Mouse (Mus musculus): ENCODE measurements around the gene Gpha2. TPM values are rescaled to one million over a fixed set of nuclear protein-coding genes. Genes with fewer than 3 reads are reported as not detected.
A peak's percentile ranks its signal among the peaks of the same experiment; 100 is the strongest.

Gene Gpha2
- polyA plus RNA-seq, 1 experiment from 2014 or later = not detected

- H3K9ac ChIP-seq = no peak overlapping the region
- H3K4me2 ChIP-seq = no peak overlapping the region
- H3K27me3 ChIP-seq = no peaks in the 10 kb centered on the region
- H3K4me1 ChIP-seq (replicated peaks) = peaks cover 17% of the 10 kb centered on the region
- peaks cover 45% of the 10 kb centered on the region for H3K36me3 ChIP-seq
- H3K9me3 ChIP-seq (replicated peaks) = no peaks in the 10 kb centered on the region
- 76% methylated on average over 2 of the region's 2 CpGs for WGBS
- H3K4me3 ChIP-seq = no peak overlapping the region
- ATAC-seq (replicated peaks; ENCODE audit: insufficient number of reproducible peaks, insufficient read depth, low FRiP score, low read depth) = no peak
- no peak overlapping the region for H3K27ac ChIP-seq
These were observed 4.9 kb downstream of the Gpha2 start for GRCm38 (mm10) chr19:6231036-6231435.

GRCm38 (mm10) chr19:6233647-6234046 lies 7.5 kb downstream of the Gpha2 start:
- H3K4me3 ChIP-seq = no peak overlapping the region
- 82% methylated on average over 16 of the region's 16 CpGs for WGBS
- H3K9me3 ChIP-seq (replicated peaks) = no peaks in the 10 kb centered on the region
- no peak for ATAC-seq (replicated peaks; ENCODE audit: insufficient number of reproducible peaks, insufficient read depth, low FRiP score, low read depth)
- 0 out of 2 replicates have a peak overlapping the region, but pooled peaks have one; percentile 87 for H3K4me2 ChIP-seq
- no peak overlapping the region for H3K9ac ChIP-seq
- H3K27me3 ChIP-seq = no peaks in the 10 kb centered on the region
- peaks cover 23% of the 10 kb centered on the region for H3K4me1 ChIP-seq (replicated peaks)
- peaks cover 34% of the 10 kb centered on the region for H3K36me3 ChIP-seq
- no peak overlapping the region for H3K27ac ChIP-seq

GRCm38 (mm10) chr19:6234337-6235083 lies 8.3 kb downstream of the Gpha2 start:
- peak overlapping the region; percentile 87 for H3K4me2 ChIP-seq
- peaks cover 23% of the 10 kb centered on the region for H3K4me1 ChIP-seq (replicated peaks)
- 61% methylated on average over 11 of the region's 11 CpGs for WGBS
- peak overlapping the region; percentile 89 for H3K4me3 ChIP-seq
- no peak for ATAC-seq (replicated peaks; ENCODE audit: insufficient number of reproducible peaks, insufficient read depth, low FRiP score, low read depth)
- peak overlapping the region; percentile 90 for H3K9ac ChIP-seq
- peaks cover 33% of the 10 kb centered on the region for H3K36me3 ChIP-seq
- H3K9me3 ChIP-seq (replicated peaks) = no peaks in the 10 kb centered on the region
- H3K27me3 ChIP-seq = no peaks in the 10 kb centered on the region
- H3K27ac ChIP-seq = no peak overlapping the region

DNA sequence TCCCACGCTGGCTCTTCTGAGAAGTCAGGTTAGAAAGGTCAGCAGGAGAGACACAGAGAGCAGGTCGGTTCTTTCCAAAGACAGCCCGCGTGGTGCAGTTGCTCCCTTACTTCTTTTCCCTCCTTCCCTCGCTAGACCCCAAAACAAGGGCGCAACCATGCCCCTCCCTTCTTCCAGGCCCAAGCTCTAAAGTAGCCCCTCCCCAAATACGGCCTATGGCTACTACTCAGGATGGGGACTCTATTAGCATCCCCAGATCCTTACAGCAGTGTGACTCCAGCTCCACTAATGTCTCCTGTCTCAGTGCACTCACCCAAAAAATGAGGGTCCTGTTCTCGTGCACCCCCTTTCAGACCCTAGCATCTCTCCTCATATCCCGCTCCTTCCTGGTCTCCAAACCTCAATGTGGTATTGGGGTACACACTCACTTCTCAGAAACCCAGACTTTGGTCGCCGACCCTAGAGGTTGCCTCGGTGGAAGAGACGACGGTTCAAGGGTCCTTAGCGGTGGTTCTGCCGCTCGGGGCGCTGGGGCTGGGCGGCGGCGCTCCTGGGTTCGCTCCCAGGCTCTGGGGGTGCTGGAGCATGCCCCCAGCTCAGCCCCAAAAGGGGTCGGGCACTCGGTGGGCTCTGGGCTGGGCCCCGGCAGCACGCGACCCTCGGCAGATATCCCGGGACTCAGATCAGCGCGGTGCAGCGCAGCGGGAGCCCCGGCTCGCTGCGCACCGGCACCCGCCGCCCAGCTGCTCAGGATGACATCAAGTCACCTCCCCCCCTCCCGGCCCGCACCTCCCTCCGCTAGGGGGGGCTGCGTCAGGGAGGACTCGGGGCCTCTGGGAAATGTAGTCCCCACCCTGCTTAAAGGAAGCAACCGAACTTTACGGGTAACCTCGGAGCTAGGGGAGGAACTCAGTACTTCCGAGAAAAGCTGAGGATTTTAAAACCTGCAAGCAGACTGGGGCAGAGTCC lies 9.2 kb downstream of the Gpha2 start, which contains the start of gene Ppp2r5b:
TSS of gene Ppp2r5b (minus strand) at position 789 of the 969 bp plus-strand sequence.
- 3% methylated on average over 48 of the region's 48 CpGs for WGBS
- ATAC-seq (replicated peaks; ENCODE audit: insufficient number of reproducible peaks, insufficient read depth, low FRiP score, low read depth) = peak; percentile 92
- H3K4me1 ChIP-seq (replicated peaks) = peaks cover 23% of the 10 kb centered on the region
- peak within 1 kb of the TSS; percentile 90 for H3K9ac ChIP-seq
- H3K4me3 ChIP-seq = peak within 1 kb of the TSS; percentile 89
- H3K27ac ChIP-seq = peak within 1 kb of the TSS; percentile 97
- no peaks in the 10 kb centered on the region for H3K9me3 ChIP-seq (replicated peaks)
- peaks cover 25% of the 10 kb centered on the region for H3K36me3 ChIP-seq
- no peaks in the 10 kb centered on the region for H3K27me3 ChIP-seq
- peak within 1 kb of the TSS; percentile 87 for H3K4me2 ChIP-seq

GRCm38 (mm10) chr19:6236053-6236441 lies 9.9 kb downstream of the Gpha2 start:
- no peaks in the 10 kb centered on the region for H3K27me3 ChIP-seq
- peak overlapping the region; percentile 87 for H3K4me2 ChIP-seq
- WGBS = under 1% methylated on average over 9 of the region's 9 CpGs
- H3K4me1 ChIP-seq (replicated peaks) = peaks cover 26% of the 10 kb centered on the region
- ATAC-seq (replicated peaks; ENCODE audit: insufficient number of reproducible peaks, insufficient read depth, low FRiP score, low read depth) = peak; percentile 89
- H3K4me3 ChIP-seq = peak overlapping the region; percentile 89
- peak overlapping the region; percentile 90 for H3K9ac ChIP-seq
- peak overlapping the region; percentile 97 for H3K27ac ChIP-seq
- peaks cover 18% of the 10 kb centered on the region; the same call in 1 of the 2 replicates for H3K36me3 ChIP-seq
- no peaks in the 10 kb centered on the region for H3K9me3 ChIP-seq (replicated peaks)

DNA sequence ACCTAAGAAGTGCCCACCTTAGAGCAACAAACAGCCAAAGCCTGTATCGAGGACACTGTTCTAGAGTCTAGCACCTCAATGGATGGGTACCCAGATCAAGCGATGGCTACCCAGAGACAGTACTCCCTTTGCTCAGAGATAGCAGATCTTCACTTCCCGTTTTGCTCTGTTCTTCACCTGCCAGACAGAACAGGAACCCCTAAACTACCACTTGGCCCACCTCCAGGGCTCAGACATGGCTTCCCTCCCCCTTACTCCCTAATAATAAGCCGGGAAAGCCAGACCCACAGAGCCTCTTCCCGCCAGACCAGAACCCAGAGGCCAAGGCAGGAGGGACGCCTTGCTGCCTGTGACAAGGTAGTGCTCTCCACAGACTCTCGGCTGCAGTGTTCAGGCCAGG lies 10.7 kb downstream of the Gpha2 start:
- no peak for ATAC-seq (replicated peaks; ENCODE audit: insufficient number of reproducible peaks, insufficient read depth, low FRiP score, low read depth)
- Histone ChIP-seq H3K27ac (0 out of 2 replicates have a peak overlapping the region, but pooled peaks have one; percentile 97), H3K36me3 (peaks cover 10% of the 10 kb centered on the region; the same call in 1 of the 2 replicates), H3K27me3 (no peaks in the 10 kb centered on the region), H3K4me3 (no peak overlapping the region), H3K9me3 (replicated peaks) (no peaks in the 10 kb centered on the region), H3K9ac (no peak overlapping the region), H3K4me1 (replicated peaks) (peaks cover 26% of the 10 kb centered on the region), H3K4me2 (no peak overlapping the region)
- 65% methylated on average over 7 of the region's 7 CpGs for WGBS

GRCm38 (mm10) chr19:6238740-6239139 lies 12.6 kb downstream of the Gpha2 start:
- Histone ChIP-seq H3K4me3 (no peak overlapping the region), H3K27ac (no peak overlapping the region), H3K4me2 (no peak overlapping the region), H3K9ac (no peak overlapping the region), H3K9me3 (replicated peaks) (no peaks in the 10 kb centered on the region), H3K36me3 (no peaks in the 10 kb centered on the region), H3K27me3 (no peaks in the 10 kb centered on the region), H3K4me1 (replicated peaks) (peaks cover 37% of the 10 kb centered on the region)
- no peak for ATAC-seq (replicated peaks; ENCODE audit: insufficient number of reproducible peaks, insufficient read depth, low FRiP score, low read depth)

GRCm38 (mm10) chr19:6240136-6240535 lies 14.0 kb downstream of the Gpha2 start:
- Histone ChIP-seq H3K9me3 (replicated peaks) (no peaks in the 10 kb centered on the region), H3K27me3 (no peaks in the 10 kb centered on the region), H3K27ac (no peak overlapping the region), H3K4me2 (no peak overlapping the region), H3K36me3 (peaks cover 6% of the 10 kb centered on the region; the same call in 1 of the 2 replicates), H3K9ac (no peak overlapping the region), H3K4me1 (replicated peaks) (peaks cover 23% of the 10 kb centered on the region), H3K4me3 (no peak overlapping the region)
- WGBS = 48% methylated on average over 1 of the region's 1 CpGs
- no peak for ATAC-seq (replicated peaks; ENCODE audit: insufficient number of reproducible peaks, insufficient read depth, low FRiP score, low read depth)

- WGBS = 35% methylated on average over 5 of the region's 5 CpGs
- peak overlapping the region; percentile 86 for H3K4me3 ChIP-seq
- peak overlapping the region; percentile 43 for H3K27ac ChIP-seq
- no peaks in the 10 kb centered on the region for H3K27me3 ChIP-seq
- H3K9me3 ChIP-seq (replicated peaks) = no peaks in the 10 kb centered on the region
- H3K9ac ChIP-seq = no peak overlapping the region
- H3K36me3 ChIP-seq = peaks cover 9% of the 10 kb centered on the region; the same call in 1 of the 2 replicates
- peak overlapping the region; percentile 43 for H3K4me2 ChIP-seq
- H3K4me1 ChIP-seq (replicated peaks) = peaks cover 22% of the 10 kb centered on the region
- ATAC-seq (replicated peaks; ENCODE audit: insufficient number of reproducible peaks, insufficient read depth, low FRiP score, low read depth) = no peak
These were observed 14.5 kb downstream of the Gpha2 start for GRCm38 (mm10) chr19:6240725-6241124.

GRCm38 (mm10) chr19:6241274-6242107 lies 15.3 kb downstream of the Gpha2 start, which contains the start of gene Atg2a:
Gene Atg2a (plus strand): TSS chr19:6241668.
- peaks cover 18% of the 10 kb centered on the region for H3K4me1 ChIP-seq (replicated peaks)
- no peaks in the 10 kb centered on the region for H3K27me3 ChIP-seq
- under 1% methylated on average over 55 of the region's 55 CpGs for WGBS
- peaks cover 17% of the 10 kb centered on the region for H3K36me3 ChIP-seq
- H3K9ac ChIP-seq = peak within 1 kb of the TSS; percentile 94
- no peaks in the 10 kb centered on the region for H3K9me3 ChIP-seq (replicated peaks)
- H3K4me3 ChIP-seq = peak within 1 kb of the TSS; percentile 86
- H3K27ac ChIP-seq = peak within 1 kb of the TSS; percentile 84
- ATAC-seq (replicated peaks; ENCODE audit: insufficient number of reproducible peaks, insufficient read depth, low FRiP score, low read depth) = peak; percentile 92
- H3K4me2 ChIP-seq = peak within 1 kb of the TSS; percentile 92
